8 mouse cellular contexts compared by ENCODE assay signal in genomic region chr19:10868623-10869141, GRCm38 (mm10). TPM values are rescaled to one million over a fixed set of nuclear protein-coding genes. Genes with fewer than 3 reads are reported as not detected.
A peak's percentile ranks its signal among the peaks of the same experiment; 100 is the strongest.
DNase-seq lines count a peak whose midpoint lies in the region; ATAC-seq and TF ChIP-seq lines count a peak whose summit lies in the region.

No protein-coding gene starts in this region.

- 0 out of 2 replicates have a peak, but pooled peaks have one; percentile 33 for TF ChIP-seq CTCF in midbrain, postnatal 0 days (IDR thresholded peaks at IDR 0.05)

- H3K36me3 ChIP-seq in hindbrain, embryonic 14.5 days (replicated peaks; ENCODE audit: control insufficient read depth, insufficient read depth), result peaks cover 64% of the 10 kb centered on the region
- H3K36me3 ChIP-seq in midbrain, postnatal 0 days (ENCODE audit: insufficient read depth, low read length), result peaks cover 51% of the 10 kb centered on the region

- intact Hi-C loops in left cerebral cortex, postnatal 36 days (cut with DNase I), result loop anchor here (5.0 kb wide), 2 partner anchors 66 to 156 kb away; no protein-coding TSS in a partner anchor
- intact Hi-C loops in left cerebral cortex, postnatal 14 days (cut with DNase I), result loop anchor here (2.0 to 5.0 kb wide), 2 partner anchors 61 to 154 kb away; no protein-coding TSS in a partner anchor

- peak overlapping the region; percentile 94 for H3K4me3 ChIP-seq in hindbrain, embryonic 14.5 days (replicated peaks; ENCODE audit: low read length)
- peak overlapping the region; percentile 58 for H3K4me3 ChIP-seq in midbrain, postnatal 0 days (ENCODE audit: low read depth, low read length)

- peak; percentile 32 to 43 for DNase-seq in left cerebral cortex, postnatal 36 days (ENCODE audit: low spot score in 2 of 2)
- no peak for DNase-seq in left cerebral cortex, postnatal 14 days (ENCODE audit: low spot score in 2 of 2)
- peak; percentile 40 for DNase-seq in embryo, embryonic 10.5 days (ENCODE audit: low spot score)
- DNase-seq in hindbrain, embryonic 14.5 days (ENCODE audit: low spot score), result no peak
- DNase-seq in midbrain, postnatal 0 days (ENCODE audit: low spot score), result peak; percentile 28
- DNase-seq in spleen, postnatal 4 days (ENCODE audit: low spot score in 2 of 2), result no peak
- no peak for DNase-seq in ovary, adult 18-20 months (ENCODE audit: low spot score)

- no peaks in the 10 kb centered on the region for H3K9me3 ChIP-seq in hindbrain, embryonic 14.5 days (ENCODE audit: control insufficient read depth, low read length)
- no peaks in the 10 kb centered on the region for H3K9me3 ChIP-seq in midbrain, postnatal 0 days (ENCODE audit: low read length)

- WGBS in hindbrain, embryonic 14.5 days, result under 1% methylated on average over 17 of the region's 17 CpGs
- under 1% methylated on average over 17 of the region's 17 CpGs for WGBS in midbrain, postnatal 0 days

- peak overlapping the region; percentile 94 for H3K4me2 ChIP-seq in hindbrain, embryonic 14.5 days (replicated peaks)
- H3K4me2 ChIP-seq in midbrain, postnatal 0 days (ENCODE audit: low read depth, low read length, poor library complexity, severe bottlenecking), result peak overlapping the region; percentile 88

- H3K9ac ChIP-seq in hindbrain, embryonic 14.5 days, result peak overlapping the region; percentile 99
- peak overlapping the region; percentile 76 for H3K9ac ChIP-seq in midbrain, postnatal 0 days (replicated peaks; ENCODE audit: low read length, poor library complexity, severe bottlenecking)

- ATAC-seq in hindbrain, embryonic 14.5 days (ENCODE audit: low FRiP score), result peak; percentile 25; the same call in 1 of the 2 replicates
- ATAC-seq in midbrain, postnatal 0 days (ENCODE audit: low FRiP score), result peak; percentile 46
- ATAC-seq in granulocyte monocyte progenitor cell, adult 5-6 weeks (replicated peaks; ENCODE audit: poor library complexity, severe bottlenecking), result no peak

- peak overlapping the region; percentile 95 for H3K27ac ChIP-seq in hindbrain, embryonic 14.5 days
- peak overlapping the region; percentile 88 for H3K27ac ChIP-seq in midbrain, postnatal 0 days (ENCODE audit: low read depth, low read length)

- no peaks in the 10 kb centered on the region for H3K27me3 ChIP-seq in hindbrain, embryonic 14.5 days (ENCODE audit: control insufficient read depth, insufficient read depth, low read length)
- H3K27me3 ChIP-seq in midbrain, postnatal 0 days (ENCODE audit: insufficient read depth, low read length), result no peaks in the 10 kb centered on the region

- peaks cover 25% of the 10 kb centered on the region for H3K4me1 ChIP-seq in hindbrain, embryonic 14.5 days (replicated peaks; ENCODE audit: control insufficient read depth, insufficient read depth, low read length)
- H3K4me1 ChIP-seq in midbrain, postnatal 0 days (ENCODE audit: insufficient read depth, low read length), result peaks cover 9% of the 10 kb centered on the region; the same call in 1 of the 2 replicates

RNA-seq across cellular contexts. Expression of gene Tmem132a, which starts 1.1 kb away (rescaled TPM):
- 100 to 1,000 TPM; 277 to 369 TPM for total RNA-seq in left cerebral cortex, postnatal 36 days (2021)
- total RNA-seq in left cerebral cortex, postnatal 14 days (2021), result 100 to 1,000 TPM; 344 to 360 TPM
- polyA plus RNA-seq in hindbrain, embryonic 14.5 days (2014; fragmentation: Nextera tagmentation; extraction: Ambion mirVana), result 154 and 160 TPM in 2 replicates
- 403 and 429 TPM in 2 replicates for total RNA-seq in midbrain, postnatal 0 days (2014; rRNA removed)
- polyA plus RNA-seq in midbrain, postnatal 0 days (2015; fragmentation: Nextera tagmentation; extraction: Ambion mirVana), result 207 and 213 TPM in 2 replicates
- total RNA-seq in granulocyte monocyte progenitor cell, adult 5-6 weeks (2014; fragmentation: Nextera tagmentation), result 0.53 TPM in 1 of 2 replicates, not detected in the other
- total RNA-seq in granulocyte monocyte progenitor cell, adult 5-6 weeks (2017), result 0.17 and 0.41 TPM in 2 replicates

RNA-seq across cellular contexts. Expression of gene Tmem109, which starts 13.1 kb away (rescaled TPM):
- 10 to 100 TPM; 40.0 to 49.9 TPM for total RNA-seq in left cerebral cortex, postnatal 36 days (2021)
- total RNA-seq in left cerebral cortex, postnatal 14 days (2021), result 10 to 100 TPM; 41.0 to 48.8 TPM
- 37.0 and 44.8 TPM in 2 replicates for polyA plus RNA-seq in hindbrain, embryonic 14.5 days (2014; fragmentation: Nextera tagmentation; extraction: Ambion mirVana)
- 21.3 and 22.9 TPM in 2 replicates for total RNA-seq in midbrain, postnatal 0 days (2014; rRNA removed)
- 39.2 and 39.3 TPM in 2 replicates for polyA plus RNA-seq in midbrain, postnatal 0 days (2015; fragmentation: Nextera tagmentation; extraction: Ambion mirVana)
- total RNA-seq in granulocyte monocyte progenitor cell, adult 5-6 weeks (2014; fragmentation: Nextera tagmentation), result 25.2 and 25.3 TPM in 2 replicates
- 7.8 and 11.6 TPM in 2 replicates for total RNA-seq in granulocyte monocyte progenitor cell, adult 5-6 weeks (2017)

RNA-seq across cellular contexts. Expression of gene Prpf19, which starts 26.3 kb away (rescaled TPM):
- total RNA-seq in left cerebral cortex, postnatal 36 days (2021), result 100 to 1,000 TPM; 207 to 213 TPM
- total RNA-seq in left cerebral cortex, postnatal 14 days (2021), result 100 to 1,000 TPM; 185 to 190 TPM
- polyA plus RNA-seq in hindbrain, embryonic 14.5 days (2014; fragmentation: Nextera tagmentation; extraction: Ambion mirVana), result 33.4 and 41.5 TPM in 2 replicates
- total RNA-seq in midbrain, postnatal 0 days (2014; rRNA removed), result 281 and 298 TPM in 2 replicates
- polyA plus RNA-seq in midbrain, postnatal 0 days (2015; fragmentation: Nextera tagmentation; extraction: Ambion mirVana), result 37.8 and 38.1 TPM in 2 replicates
- 114 and 116 TPM in 2 replicates for total RNA-seq in granulocyte monocyte progenitor cell, adult 5-6 weeks (2014; fragmentation: Nextera tagmentation)
- total RNA-seq in granulocyte monocyte progenitor cell, adult 5-6 weeks (2017), result 140 and 236 TPM in 2 replicates

RNA-seq across cellular contexts. Expression of gene Slc15a3, which starts 29.2 kb away (rescaled TPM):
- 1 to 10 TPM in 1 of 2 experiments, under 1 TPM in 1; 0.86 to 1.7 TPM for total RNA-seq in left cerebral cortex, postnatal 36 days (2021)
- 1 to 10 TPM; 1.4 to 1.5 TPM for total RNA-seq in left cerebral cortex, postnatal 14 days (2021)
- polyA plus RNA-seq in hindbrain, embryonic 14.5 days (2014; fragmentation: Nextera tagmentation; extraction: Ambion mirVana), result 0.22 and 0.29 TPM in 2 replicates
- total RNA-seq in midbrain, postnatal 0 days (2014; rRNA removed), result 1.3 and 1.7 TPM in 2 replicates
- polyA plus RNA-seq in midbrain, postnatal 0 days (2015; fragmentation: Nextera tagmentation; extraction: Ambion mirVana), result 0.33 and 0.56 TPM in 2 replicates
- 0.99 and 1.0 TPM in 2 replicates for total RNA-seq in granulocyte monocyte progenitor cell, adult 5-6 weeks (2014; fragmentation: Nextera tagmentation)
- 0.22 and 0.88 TPM in 2 replicates for total RNA-seq in granulocyte monocyte progenitor cell, adult 5-6 weeks (2017)

RNA-seq across cellular contexts. Expression of gene Cd6, which starts 38.8 kb away (rescaled TPM):
- total RNA-seq in left cerebral cortex, postnatal 36 days (2021), result 1 to 10 TPM; 2.9 to 3.1 TPM
- total RNA-seq in left cerebral cortex, postnatal 14 days (2021), result 1 to 10 TPM; 1.3 to 1.5 TPM
- polyA plus RNA-seq in hindbrain, embryonic 14.5 days (2014; fragmentation: Nextera tagmentation; extraction: Ambion mirVana), result 0.09 TPM in 1 of 2 replicates, not detected in the other
- not detected in 2 replicates for total RNA-seq in midbrain, postnatal 0 days (2014; rRNA removed)
- polyA plus RNA-seq in midbrain, postnatal 0 days (2015; fragmentation: Nextera tagmentation; extraction: Ambion mirVana), result 0.22 TPM in 1 of 2 replicates, not detected in the other
- total RNA-seq in granulocyte monocyte progenitor cell, adult 5-6 weeks (2014; fragmentation: Nextera tagmentation), result 0.28 and 3.8 TPM in 2 replicates
- 0.21 and 0.26 TPM in 2 replicates for total RNA-seq in granulocyte monocyte progenitor cell, adult 5-6 weeks (2017)

Comparison
In these comparisons a context has a peak if more than half of its experiments do, and no peak if none do; other contexts are left out.
1. DNase-seq: peak in left cerebral cortex, postnatal 36 days (2 of 2), embryo, embryonic 10.5 days (single experiment) and midbrain, postnatal 0 days (single experiment); none in left cerebral cortex, postnatal 14 days (0 of 2), hindbrain, embryonic 14.5 days (single experiment), spleen, postnatal 4 days (0 of 2) and ovary, adult 18-20 months (single experiment).
2. RNA of gene Tmem132a, which starts 1.1 kb away (total RNA-seq): 403 to 429 TPM in midbrain, postnatal 0 days, 277 to 369 TPM in left cerebral cortex, postnatal 36 days and 344 to 360 TPM in left cerebral cortex, postnatal 14 days; 0.17 to 0.53 TPM in granulocyte monocyte progenitor cell, adult 5-6 weeks; every median in the first group is over 100 times any median in the second.